Mouse (Mus musculus): ENCODE results near the gene Grn.

Gene Grn

DNA sequence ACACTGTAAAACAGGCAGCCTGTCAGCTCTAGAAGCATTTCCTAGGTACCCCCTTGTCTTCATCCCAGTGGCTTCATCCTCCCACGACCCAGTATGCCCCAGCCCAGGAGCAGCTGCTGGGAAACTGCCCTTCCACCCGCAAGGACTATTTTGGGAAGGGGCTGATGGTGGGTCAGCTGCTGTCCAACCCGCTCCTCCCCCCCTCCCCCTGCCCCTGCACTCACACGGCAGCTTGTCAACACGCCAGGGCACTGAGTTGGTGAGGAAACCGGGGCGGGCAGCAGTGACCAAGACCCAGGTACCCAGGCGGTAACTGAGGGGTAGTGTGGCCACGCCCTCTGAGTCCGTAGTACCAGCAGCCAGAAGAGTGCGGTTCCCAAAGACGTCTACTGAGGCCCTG lies 13.6 kb downstream of the Grn start:
- no peak for DNase-seq (ENCODE audit: low read depth)

DNA sequence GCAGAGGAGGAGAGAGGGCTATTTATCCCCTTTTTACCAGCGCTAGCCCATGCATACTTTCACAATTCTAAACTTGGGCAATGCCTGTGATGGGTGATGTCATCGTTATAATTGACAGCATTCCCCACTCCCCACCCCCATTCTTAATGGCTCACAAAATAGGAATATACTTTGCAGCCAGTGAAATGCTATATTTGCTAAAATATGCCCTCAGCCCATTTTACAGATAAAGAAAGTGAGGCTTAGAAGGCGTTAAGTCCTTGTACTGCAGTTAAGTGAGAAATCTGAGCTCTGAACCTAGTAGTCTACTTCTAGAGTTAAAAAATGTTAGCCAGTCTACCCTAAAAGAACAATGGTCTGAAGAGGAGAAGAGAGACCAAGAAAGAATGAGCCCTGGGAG lies 14.2 kb downstream of the Grn start:
- DNase-seq (ENCODE audit: low read depth), result no peak

DNA sequence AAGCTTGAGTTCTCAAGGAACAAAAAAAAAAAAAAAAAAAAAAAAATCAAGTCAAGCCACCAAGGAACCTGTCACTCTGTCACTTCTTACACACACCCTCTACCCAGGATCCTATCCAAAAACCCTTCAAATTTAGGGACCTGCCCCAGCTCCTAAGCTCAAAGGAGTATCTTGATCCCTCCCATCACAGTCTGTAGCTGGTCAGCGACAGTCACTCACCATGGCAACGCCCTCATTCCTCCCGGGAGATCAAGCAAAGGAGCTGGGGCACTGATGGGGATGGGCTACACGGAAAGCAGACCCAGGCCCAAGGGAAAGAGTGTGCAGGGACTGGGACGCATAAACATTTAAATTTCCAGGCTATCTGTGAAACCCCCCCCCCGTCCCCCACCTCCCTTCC lies 14.7 kb downstream of the Grn start:
- no peak for DNase-seq (ENCODE audit: low read depth)

DNA sequence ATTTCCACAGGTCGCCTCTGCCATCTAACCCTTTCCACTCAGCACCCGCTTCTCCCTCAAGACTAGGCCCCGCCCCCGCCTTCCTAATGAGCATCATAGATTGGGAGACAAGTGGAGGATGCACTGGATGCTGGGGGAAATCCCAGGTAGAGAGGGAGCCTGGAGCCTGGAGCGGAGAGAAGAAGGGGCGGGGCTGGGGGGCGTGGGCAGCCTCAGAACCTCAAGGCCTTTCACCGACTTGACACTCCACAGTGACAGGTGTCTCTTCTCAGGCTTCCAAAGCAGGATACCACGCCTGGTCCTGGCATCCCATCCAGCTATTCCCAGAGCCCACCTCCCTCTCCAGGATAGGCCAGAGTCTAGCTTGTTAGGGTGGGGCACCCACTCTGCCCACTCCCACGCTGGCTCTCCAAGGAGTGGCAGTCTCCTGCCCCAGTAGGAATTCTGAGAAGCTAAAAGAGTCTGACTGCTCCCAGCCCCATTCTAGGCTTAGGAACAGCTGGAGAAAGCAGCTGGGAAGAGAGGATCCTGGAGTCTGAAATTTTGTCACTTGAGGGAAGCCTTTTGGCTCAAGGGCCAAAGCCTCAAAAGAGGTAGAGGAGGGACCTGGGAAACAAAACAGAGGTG lies 15.3 kb downstream of the Grn start:
- no peak for DNase-seq (ENCODE audit: low read depth)

DNA sequence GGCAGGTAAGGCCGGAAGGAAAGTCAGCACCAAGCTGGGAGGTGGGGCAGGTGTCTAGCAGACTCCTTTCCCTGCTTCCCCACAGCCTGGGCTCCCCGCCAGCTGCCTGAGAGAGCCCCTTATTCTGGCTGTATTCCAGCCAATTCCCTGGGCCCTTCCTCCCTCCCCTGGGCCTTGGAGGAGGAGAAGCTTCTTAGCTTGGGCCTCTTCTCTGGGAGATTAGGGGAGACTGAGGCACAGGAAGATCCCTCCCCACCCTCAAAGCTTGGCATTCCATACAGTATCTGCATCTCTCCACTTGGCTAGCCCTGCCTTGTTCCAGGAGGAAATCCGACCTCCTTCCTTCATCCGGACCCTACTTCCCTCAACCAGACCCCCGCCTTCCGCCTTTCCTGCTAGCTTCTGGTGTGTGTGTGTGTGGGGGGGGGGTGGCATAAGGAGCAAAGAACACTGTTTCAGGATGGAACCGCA lies 15.8 kb downstream of the Grn start:
- DNase-seq (ENCODE audit: low read depth), result no peak

DNA sequence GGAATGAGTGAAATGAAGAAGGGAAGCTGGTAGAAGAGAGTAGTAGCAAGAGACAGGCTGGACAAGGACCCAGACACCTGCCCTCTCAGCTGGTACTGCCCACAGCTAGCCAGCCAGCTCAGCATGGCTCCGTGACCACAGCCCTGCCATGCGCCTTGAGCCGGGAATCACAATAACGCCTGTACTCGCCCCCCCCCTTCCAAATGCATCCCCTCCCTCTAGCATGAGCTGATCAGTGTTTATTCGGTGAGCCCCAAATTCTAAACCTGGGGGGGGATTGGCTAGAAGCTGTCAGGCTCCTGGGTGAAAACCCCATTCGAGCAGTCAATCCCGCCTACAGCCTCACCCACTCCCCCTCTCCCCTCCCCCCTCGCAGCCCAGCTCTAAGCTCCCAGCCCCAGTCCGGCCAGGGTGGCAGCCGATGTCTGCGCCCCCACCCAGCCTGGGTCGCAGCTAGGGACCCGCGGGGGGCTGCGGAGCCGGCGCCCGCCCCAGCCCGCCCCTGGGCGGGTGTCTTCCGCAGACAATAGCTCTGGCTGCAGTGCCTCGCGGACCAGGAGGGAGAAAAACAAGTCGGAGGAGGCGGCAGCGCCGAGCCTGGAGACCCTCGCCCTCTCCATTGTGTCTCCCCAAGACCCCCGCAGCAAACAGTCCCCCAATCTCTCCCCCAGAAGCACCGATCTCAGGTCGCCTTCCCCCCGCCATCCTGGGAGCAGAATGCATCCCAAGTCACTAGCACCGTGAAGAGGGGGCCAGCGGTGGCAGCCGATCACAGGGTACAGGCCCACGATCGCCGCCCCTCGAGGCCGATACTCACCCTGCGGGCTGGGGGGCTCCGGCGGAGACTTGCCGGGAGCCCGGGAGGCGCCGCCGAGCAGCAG lies 16.7 kb downstream of the Grn start:
- peak; percentile 49 for DNase-seq (ENCODE audit: low read depth)

- DNase-seq (ENCODE audit: low read depth), result peak; percentile 59
Measured at GRCm38 (mm10) chr11:102447497-102447896, 17.4 kb downstream of the Grn start, which contains the start of gene Fam171a2. TSS of gene Fam171a2 (minus strand) at chr11:102447682.

- DNase-seq (ENCODE audit: low read depth), result peak; percentile 15
Measured at GRCm38 (mm10) chr11:102448327-102448726, 18.2 kb downstream of the Grn start.

- no peak for DNase-seq (ENCODE audit: low read depth)
Measured at GRCm38 (mm10) chr11:102449043-102450008, 19.2 kb downstream of the Grn start.

DNA sequence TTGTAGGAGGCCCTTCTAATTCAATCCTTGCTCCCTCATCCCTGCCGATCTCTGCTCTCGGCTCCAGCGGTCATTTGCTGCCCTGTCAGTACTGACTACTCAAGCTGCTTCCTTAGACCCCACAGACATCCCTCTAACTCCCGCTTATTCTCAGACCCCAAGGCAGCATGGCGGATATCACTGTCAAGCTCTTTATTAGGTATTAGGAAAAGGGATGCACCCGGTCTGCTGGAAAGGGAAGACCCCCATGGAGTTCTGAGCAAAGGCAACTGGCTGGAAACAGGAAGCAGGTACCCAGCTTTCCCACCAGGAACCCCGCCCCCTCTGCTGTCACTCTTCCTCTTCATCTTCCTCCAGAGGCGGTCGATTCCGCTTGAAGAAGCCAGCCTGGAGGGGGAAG lies 23.0 kb downstream of the Grn start:
- no peak for DNase-seq (ENCODE audit: low read depth)

- peak; percentile 29 for DNase-seq (ENCODE audit: low read depth)
Measured at GRCm38 (mm10) chr11:102455740-102456396, 25.8 kb downstream of the Grn start.

GRCm38 (mm10) chr11:102460541-102460940 lies 30.4 kb downstream of the Grn start:
- DNase-seq (ENCODE audit: low read depth), result no peak

DNA sequence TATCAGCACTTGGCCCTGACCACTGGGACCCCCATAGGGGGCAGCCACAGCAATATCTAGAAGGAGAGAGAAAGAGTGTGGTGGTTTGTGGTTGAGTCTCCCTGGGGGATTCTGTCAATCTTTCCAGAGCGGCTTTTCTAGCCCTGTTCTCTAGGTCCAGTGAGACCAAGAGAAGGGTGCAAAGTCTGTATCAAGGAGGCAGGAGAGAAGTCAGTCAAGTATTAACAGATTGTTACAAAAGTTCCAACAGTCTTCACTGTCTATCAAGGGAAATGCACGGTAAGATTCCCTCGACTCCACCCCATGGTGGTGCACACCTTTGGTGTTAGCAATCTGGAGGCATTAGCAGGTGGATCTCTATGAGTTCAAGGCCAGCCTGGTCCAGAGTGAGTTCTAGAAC lies 31.6 kb downstream of the Grn start:
- DNase-seq (ENCODE audit: low read depth), result no peak

- no peak for DNase-seq (ENCODE audit: low read depth)
Measured at GRCm38 (mm10) chr11:102464901-102465300, 34.8 kb downstream of the Grn start.

DNA sequence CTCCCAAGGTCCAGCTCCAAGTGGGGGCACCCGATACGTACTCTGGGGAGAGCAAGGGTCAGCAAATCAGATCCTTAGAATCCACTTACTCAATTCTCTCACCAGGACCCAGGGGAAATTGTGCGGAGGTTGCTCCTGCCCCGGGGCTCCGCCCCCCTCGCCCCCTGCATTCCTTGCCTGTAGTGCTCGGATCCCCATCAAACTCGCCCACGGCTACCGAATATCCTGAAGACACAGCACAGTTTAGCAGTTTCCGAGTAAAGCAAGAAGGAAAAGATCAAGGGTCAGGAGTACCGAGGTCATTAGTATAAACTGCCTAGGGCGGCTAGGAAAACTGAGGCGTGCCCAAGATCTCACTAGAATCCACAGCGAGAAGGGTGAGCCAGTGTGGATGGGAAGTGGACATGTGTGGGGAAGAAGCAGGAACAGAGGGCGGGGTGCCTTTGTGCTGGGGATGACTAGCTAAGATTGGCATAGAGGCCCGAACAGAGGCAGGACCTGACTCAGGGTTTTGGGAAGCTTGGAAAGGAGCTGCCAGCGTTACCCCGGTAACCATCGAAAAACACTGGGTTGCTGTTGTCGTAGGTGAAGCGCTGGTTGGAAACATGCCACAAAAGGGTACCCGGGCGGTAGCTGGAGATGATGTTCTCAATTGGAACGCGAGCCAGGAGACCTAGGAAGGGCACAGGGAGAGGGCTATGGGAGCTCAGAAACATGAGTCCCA lies 35.8 kb downstream of the Grn start:
- no peak for DNase-seq (ENCODE audit: low read depth)

DNA sequence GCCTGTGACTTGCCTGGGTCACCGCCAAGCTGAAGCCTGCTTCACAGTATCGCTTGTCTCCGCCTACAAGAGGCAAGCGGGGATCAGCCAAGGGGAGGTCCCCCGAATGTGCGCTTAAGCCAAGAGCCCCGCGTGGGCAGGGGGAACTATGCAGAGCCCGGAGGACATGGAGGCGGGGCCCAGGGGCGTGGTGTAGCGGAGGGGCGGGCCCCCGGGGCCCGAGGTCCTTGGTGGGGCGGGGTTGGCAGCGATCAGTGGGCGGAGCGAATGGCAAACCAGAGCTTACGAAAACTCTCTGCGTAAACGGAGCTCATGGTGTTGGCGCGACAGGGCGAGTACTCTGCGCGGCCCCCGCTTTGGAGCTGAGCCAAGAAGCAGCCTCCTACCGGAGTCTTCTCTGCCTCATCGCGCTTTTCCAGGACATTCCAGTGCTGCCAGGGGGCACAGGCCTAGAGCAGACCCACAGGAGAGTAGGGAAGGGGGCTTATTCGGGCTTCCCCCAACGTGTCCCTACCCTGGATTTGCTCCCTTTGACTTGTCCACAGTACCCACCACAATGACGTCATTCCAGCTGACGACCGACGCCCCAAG lies 37.0 kb downstream of the Grn start:
- DNase-seq (ENCODE audit: low read depth), result peak; percentile 97

DNA sequence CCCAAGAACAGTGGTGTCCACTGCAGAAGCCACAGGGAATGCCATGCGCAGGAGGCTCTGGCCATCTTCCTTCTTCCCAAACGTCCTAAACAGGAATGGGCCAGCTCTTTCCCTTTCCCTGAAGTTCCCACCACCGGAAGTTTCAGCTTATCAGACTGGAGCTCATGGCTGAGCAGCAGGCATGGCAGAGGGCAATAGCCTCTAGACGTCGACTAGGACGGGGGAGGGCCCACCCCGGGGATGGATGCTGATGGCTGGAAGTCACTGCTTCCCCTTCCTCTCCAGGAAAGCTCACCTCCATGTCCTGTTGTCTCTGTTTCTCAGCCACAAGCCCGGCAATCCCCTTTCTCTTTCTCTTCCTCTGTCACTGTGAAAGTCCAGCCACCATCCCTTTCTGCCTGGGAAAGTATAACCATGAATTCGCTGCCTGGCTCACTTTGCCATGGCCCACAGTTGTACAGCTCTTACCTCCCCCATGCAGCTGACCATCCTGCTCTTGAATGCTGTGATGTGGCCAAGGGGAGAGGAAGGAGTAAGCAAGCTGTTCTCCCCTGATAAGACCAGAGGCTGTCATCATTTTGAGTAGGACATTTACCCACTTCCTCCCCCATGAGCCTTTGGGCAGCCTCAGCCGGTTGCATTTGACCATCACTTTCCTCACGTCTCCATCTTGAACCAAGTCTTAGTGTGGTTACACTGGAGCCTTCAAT lies 39.7 kb downstream of the Grn start, which contains the start of gene Itga2b:
Gene Itga2b, minus strand, starts transcription at position 475 of the 710 bp plus-strand sequence.
- DNase-seq (ENCODE audit: low read depth), result peak; percentile 99

- no peak for DNase-seq (ENCODE audit: low read depth)
Measured at GRCm38 (mm10) chr11:102475027-102475426, 44.9 kb downstream of the Grn start.

DNA sequence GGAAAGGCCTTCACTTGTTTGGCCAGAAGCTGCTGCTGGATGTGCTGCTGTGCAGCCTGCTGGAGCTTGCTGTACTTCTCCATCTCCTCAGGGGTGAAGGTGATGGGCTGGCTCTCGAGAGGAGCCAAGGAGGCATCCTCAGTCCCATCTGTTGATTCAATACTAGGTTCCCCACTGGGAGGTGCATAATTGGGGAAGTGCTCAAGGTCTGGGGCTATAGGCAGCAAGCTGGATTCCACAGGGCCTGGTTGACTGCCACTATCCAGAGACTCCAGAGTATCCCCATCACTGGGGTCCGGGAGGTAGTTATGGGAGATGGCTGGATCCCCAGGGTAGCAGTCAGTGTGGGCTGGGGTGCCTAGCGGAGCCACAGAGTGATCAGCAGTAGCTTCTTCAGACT lies 48.6 kb downstream of the Grn start:
- DNase-seq (ENCODE audit: low read depth), result no peak

- no peak for DNase-seq (ENCODE audit: low read depth)
Measured at GRCm38 (mm10) chr11:102479581-102479980, 49.5 kb downstream of the Grn start.

Measured in 416B (cell line).